Mouse (Mus musculus) heart, embryonic 10.5 days (tissue): ENCODE measurements around the gene Pou3f1. TPM values are rescaled to one million over a fixed set of nuclear protein-coding genes. Genes with fewer than 3 reads are reported as not detected.
A peak's percentile ranks its signal among the peaks of the same experiment; 100 is the strongest.

ENCODE experiments used
- DNase-seq: peaks from one replicate; pipeline ENCODE4 v3.0.0-alpha.2; 2017; ENCODE audit warnings: low spot score
- H3K27ac ChIP-seq: fragments of 300-500 bp; sonication (generic); 2 replicates; pipeline ENCODE4 v1.5.1; 2016; ENCODE audit warnings: mild to moderate bottlenecking
- H3K27me3 ChIP-seq: fragments of 300-500 bp; sonication (generic); 2 replicates; pipeline ENCODE4 v1.6.1; 2016; ENCODE audit warnings: mild to moderate bottlenecking; ENCODE audit not compliant: poor library complexity, insufficient read depth, severe bottlenecking
- H3K36me3 ChIP-seq: fragments of 300-500 bp; sonication (generic); 2 replicates; pipeline ENCODE4 v1.6.1; 2016; ENCODE audit warnings: mild to moderate bottlenecking, moderate library complexity
- H3K4me1 ChIP-seq: fragments of 300-500 bp; sonication (generic); 2 replicates; pipeline ENCODE4 v1.6.1; 2016; ENCODE audit warnings: mild to moderate bottlenecking
- H3K4me3 ChIP-seq: fragments of 300-500 bp; sonication (generic); 2 replicates; pipeline ENCODE4 v1.5.1; 2016; ENCODE audit warnings: mild to moderate bottlenecking, moderate library complexity
- H3K9me3 ChIP-seq: fragments of 300-500 bp; sonication (generic); 2 replicates; pipeline ENCODE4 v1.6.1; 2016; ENCODE audit warnings: mild to moderate bottlenecking, moderate library complexity
- WGBS: fragments of 180-500 bp; shearing (Covaris S2); methylation state at CpG from one replicate; pipeline ENCODE4 v1.1.7; 2016; 5-methylcytosine and 5-hydroxymethylcytosine counted together
- polyA plus RNA-seq: library from polyadenylated mRNA; unstranded; fragments of >200 nt; fragmentation: Nextera tagmentation; extraction: Ambion mirVana; gene quantifications from 2 replicates; pipeline ENCODE4 v1.2.1, GENCODE M21; 2016

Pou3f1 gene
- polyA plus RNA-seq, result 0.10 and 0.35 TPM in 2 replicates

DNA sequence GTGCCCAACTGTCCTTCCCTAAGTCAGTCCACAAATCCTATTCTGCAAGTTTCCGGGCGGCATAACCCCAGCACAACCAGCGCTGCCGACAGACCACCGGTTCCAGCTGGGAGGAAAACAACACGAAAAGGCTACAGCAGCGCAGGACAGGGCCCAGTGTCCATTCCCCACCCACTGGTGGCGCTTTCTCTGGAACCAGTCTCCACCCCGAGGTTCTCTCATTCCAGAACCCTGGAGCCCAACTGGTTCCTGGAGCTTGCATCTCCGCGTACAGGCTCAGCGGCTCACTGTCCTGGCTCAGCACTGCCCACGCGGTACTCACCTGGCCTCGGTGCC, at the start of gene Pou3f1:
Pou3f1 (plus strand) TSS at position 290 of the 336 bp plus-strand sequence.
- no peak for DNase-seq
- Histone ChIP-seq H3K27me3 (peaks cover 84% of the 10 kb centered on the region), H3K4me1 (peaks cover 52% of the 10 kb centered on the region), H3K9me3 (no peaks in the 10 kb centered on the region), H3K27ac (peak within 1 kb of the TSS; percentile 70), H3K36me3 (no peaks in the 10 kb centered on the region), H3K4me3 (peak within 1 kb of the TSS; percentile 83)
- 1% methylated on average over 15 of the region's 15 CpGs for WGBS

DNA sequence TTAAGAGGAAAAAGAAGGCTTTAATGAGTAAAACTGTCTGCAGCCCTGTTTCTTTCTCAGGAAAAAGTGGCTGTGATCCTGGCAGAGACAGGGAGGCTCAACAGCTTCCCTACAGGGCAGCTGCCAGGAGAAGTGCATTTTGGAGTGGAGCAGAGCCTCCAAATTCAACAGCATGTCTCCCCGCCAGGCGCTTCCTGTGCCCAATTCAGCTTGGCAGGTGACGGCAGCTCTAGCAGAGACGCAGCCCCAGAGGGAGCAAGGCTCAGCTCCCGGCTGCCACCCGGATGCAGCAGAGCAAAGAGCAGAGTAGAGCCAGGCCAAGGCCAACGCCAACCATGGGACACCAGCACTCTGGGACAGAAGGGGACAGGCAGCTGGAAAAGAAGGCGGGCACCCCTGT, 49.4 kb upstream of the Pou3f1 start:
- H3K27me3 ChIP-seq, result peaks cover 55% of the 10 kb centered on the region
- H3K4me1 ChIP-seq, result peaks cover 23% of the 10 kb centered on the region
- no peaks in the 10 kb centered on the region for H3K9me3 ChIP-seq
- DNase-seq, result no peak
- WGBS, result 50% methylated on average over 8 of the region's 8 CpGs
- no peak overlapping the region for H3K4me3 ChIP-seq
- H3K27ac ChIP-seq, result peak overlapping the region; percentile 73
- no peaks in the 10 kb centered on the region for H3K36me3 ChIP-seq

DNA sequence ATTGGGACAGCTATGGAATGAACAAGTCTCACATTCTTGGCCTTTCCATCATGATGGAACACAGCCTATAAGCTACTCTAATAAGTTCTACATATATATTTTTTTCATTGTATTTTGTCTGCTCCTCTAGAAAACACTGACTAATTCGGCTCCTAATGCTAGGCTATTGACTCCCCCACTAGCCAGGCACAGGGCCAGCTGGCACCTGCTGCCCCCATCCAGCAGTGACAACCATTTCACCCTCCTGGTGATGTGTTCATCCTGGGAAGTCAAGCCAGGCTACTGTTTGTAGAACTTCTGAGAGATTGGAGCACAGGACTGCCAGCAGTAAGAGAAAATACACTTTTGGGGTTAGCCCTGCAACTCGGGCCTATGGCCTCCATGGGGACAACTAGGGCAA, 46.5 kb upstream of the Pou3f1 start:
- no peak overlapping the region for H3K4me3 ChIP-seq
- peaks cover 41% of the 10 kb centered on the region for H3K27me3 ChIP-seq
- H3K27ac ChIP-seq, result no peak overlapping the region
- H3K9me3 ChIP-seq, result no peaks in the 10 kb centered on the region
- H3K36me3 ChIP-seq, result no peaks in the 10 kb centered on the region
- WGBS, result 64% methylated on average over 2 of the region's 2 CpGs
- peaks cover 33% of the 10 kb centered on the region for H3K4me1 ChIP-seq
- no peak for DNase-seq

DNA sequence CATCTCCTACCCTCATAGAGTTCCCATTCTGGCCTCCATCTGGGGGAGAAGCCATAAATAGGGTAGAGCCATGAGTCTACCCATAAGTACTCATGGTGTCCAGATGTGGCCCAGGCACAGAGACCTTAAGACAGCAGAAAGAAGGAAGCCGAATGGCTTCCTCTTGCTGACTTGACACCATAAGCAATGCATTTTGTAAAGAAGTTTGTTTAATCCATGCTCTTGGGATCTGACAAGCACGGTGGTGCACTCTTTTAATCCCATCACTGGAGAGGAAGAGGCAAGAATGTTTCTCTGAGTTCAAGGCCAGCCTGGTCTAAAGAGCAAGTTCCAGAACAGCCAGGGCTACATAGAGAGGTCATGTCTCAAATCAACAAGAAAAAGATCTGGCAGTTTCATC, 45.9 kb upstream of the Pou3f1 start, which contains the start of gene 3100002H09Rik:
3100002H09Rik (minus strand) TSS at position 101 of the 400 bp plus-strand sequence.
- peaks cover 27% of the 10 kb centered on the region for H3K4me1 ChIP-seq
- no peaks in the 10 kb centered on the region for H3K36me3 ChIP-seq
- no peak within 1 kb of the TSS for H3K4me3 ChIP-seq
- no peak for DNase-seq
- 84% methylated on average over 2 of the region's 2 CpGs for WGBS
- no peak within 1 kb of the TSS for H3K27ac ChIP-seq
- no peaks in the 10 kb centered on the region for H3K9me3 ChIP-seq
- peaks cover 35% of the 10 kb centered on the region for H3K27me3 ChIP-seq

DNA sequence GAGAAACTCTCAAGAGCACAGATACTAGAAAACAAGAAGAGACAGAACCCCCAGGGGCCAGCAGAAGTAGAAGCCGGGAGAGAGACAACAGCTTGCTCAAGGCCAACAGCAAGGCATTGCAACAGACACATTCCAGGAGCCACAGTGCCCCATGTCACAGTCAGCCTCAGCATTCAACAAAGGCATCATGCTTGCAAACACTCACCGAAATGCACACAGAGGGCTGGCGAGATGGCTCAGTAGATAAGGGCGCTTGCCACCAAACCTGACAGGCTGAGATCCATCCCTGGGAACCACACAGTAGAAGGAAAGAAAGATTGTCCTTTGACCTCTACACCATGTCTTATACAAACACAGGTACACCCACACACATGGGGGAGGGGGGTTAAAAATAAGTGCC, 44.8 kb upstream of the Pou3f1 start:
- no peak for DNase-seq
- no peaks in the 10 kb centered on the region for H3K36me3 ChIP-seq
- peaks cover 27% of the 10 kb centered on the region for H3K4me1 ChIP-seq
- peaks cover 32% of the 10 kb centered on the region for H3K27me3 ChIP-seq
- no peak overlapping the region for H3K4me3 ChIP-seq
- H3K27ac ChIP-seq, result no peak overlapping the region
- WGBS, result 51% methylated on average over 4 of the region's 4 CpGs
- no peaks in the 10 kb centered on the region for H3K9me3 ChIP-seq

DNA sequence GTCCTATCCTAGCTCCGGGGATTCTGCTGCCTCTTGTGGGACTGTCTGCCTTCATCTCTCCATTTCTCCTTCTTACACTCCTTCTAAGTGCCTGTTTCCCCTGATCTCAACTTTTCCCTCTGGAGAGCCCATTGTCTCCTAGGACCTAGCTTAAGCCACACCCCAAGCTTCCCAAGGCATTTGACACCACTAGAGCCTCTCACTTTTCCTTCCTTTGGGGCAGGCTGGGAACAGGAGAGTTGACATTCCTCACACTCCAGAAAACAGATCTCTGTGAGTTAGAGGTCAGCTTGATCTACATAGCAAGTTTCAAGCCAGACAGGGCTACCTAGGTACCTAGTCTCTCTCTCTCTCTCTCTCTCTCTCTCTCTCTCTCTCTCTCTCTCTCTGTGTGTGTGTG, 42.4 kb upstream of the Pou3f1 start:
- Histone ChIP-seq H3K9me3 (no peaks in the 10 kb centered on the region), H3K4me1 (peaks cover 28% of the 10 kb centered on the region), H3K36me3 (no peaks in the 10 kb centered on the region), H3K4me3 (no peak overlapping the region), H3K27ac (no peak overlapping the region), H3K27me3 (peaks cover 34% of the 10 kb centered on the region)
- WGBS, result no CpG with 5 or more reads among the region's 1 CpGs
- DNase-seq, result no peak

DNA sequence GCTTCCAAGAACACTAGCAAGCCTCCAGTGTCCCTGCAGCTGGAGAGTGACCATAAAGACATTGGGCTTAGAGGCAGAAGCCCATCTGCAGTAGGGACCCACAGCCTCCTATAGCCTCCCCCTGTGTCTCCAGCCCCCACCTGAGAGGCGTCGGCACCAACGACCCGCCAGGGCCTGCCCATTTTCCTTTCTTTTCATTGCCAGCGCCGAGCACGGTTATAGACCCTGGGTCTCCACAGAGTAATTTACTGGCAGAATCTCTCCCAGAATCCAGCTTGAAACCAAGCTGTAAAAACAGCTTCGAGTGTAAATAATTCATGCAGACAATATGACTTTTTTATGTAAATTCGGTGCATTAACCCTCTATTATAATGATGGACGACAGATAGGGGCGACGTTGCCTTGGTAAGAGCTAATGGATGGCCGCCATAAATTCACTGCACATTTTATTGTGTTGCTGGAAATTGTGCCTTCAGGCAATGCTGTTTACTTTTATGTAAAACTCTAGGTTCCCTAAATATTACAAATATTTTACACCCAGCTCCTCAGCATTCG, 41.1 kb upstream of the Pou3f1 start:
- DNase-seq, result no peak
- H3K9me3 ChIP-seq, result no peaks in the 10 kb centered on the region
- H3K4me1 ChIP-seq, result peaks cover 28% of the 10 kb centered on the region
- no peak overlapping the region for H3K27ac ChIP-seq
- no peaks in the 10 kb centered on the region for H3K36me3 ChIP-seq
- peaks cover 44% of the 10 kb centered on the region for H3K27me3 ChIP-seq
- 55% methylated on average over 14 of the region's 14 CpGs for WGBS
- H3K4me3 ChIP-seq, result no peak overlapping the region

DNA sequence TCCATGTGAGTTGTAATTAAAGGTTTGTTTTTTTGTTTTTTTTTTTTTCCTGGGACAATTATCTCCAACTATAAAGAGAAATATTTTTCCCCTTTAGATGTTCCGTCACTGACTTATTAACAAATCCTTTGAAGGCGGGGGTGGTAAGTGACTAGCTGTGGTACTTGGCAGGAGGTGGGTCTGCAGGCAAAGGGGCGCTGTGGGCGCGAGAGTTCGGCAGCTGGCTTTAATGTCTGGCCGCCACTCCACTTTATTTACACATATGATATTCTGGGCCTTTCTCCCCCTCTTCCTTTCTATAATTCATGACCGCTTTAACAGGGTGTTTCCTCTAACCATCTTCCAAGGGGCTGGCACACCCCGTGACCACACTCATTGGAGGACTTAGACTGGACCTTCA, 40.6 kb upstream of the Pou3f1 start:
- Histone ChIP-seq H3K9me3 (no peaks in the 10 kb centered on the region), H3K27me3 (peaks cover 44% of the 10 kb centered on the region), H3K4me3 (no peak overlapping the region), H3K27ac (no peak overlapping the region), H3K4me1 (peaks cover 28% of the 10 kb centered on the region), H3K36me3 (no peaks in the 10 kb centered on the region)
- WGBS, result 68% methylated on average over 9 of the region's 9 CpGs
- DNase-seq, result no peak

DNA sequence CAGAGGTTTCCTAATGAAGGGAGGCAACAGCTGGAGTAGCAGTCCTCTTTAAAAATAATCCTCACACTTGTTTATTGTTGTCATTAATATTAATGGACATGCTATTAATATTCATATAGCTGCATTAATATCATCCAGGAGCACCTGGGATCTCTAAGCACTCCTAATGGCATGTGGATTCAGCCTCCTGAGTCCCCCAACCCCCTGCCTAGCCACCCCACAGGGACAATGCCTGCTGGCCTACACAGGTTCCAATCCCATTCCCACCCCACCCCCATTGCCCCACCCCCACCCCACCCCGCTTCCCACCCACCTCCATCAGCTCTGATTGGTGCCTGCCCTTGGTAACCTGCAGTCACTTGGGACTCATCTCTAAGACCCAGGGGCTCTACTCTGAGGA, 40.0 kb upstream of the Pou3f1 start:
- peaks cover 27% of the 10 kb centered on the region for H3K4me1 ChIP-seq
- no peaks in the 10 kb centered on the region for H3K9me3 ChIP-seq
- H3K27me3 ChIP-seq, result peaks cover 44% of the 10 kb centered on the region
- no peak for DNase-seq
- no peak overlapping the region for H3K4me3 ChIP-seq
- WGBS, result 44% methylated on average over 1 of the region's 1 CpGs
- no peak overlapping the region for H3K27ac ChIP-seq
- no peaks in the 10 kb centered on the region for H3K36me3 ChIP-seq

DNA sequence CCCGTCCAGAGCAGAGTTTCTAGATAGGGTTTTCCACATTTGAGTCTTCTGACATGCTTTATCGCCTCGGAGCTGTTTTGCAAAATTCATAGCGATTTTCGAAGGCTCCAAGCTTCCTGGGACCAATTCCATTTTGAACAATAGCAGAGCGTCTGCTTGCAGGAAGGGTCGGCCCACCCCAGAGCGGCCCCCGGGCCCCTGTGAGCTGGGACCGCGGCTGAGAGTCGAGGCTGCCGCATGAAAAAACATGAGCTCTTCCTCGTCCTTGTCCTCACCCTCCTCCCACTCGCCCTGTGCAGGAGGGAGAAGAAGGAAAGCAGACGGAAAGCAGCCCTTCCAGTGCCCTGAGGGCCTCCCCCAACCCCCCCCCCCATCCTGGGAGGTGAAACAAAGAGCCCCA, 38.0 kb upstream of the Pou3f1 start:
- Histone ChIP-seq H3K9me3 (no peaks in the 10 kb centered on the region), H3K27me3 (peaks cover 40% of the 10 kb centered on the region), H3K27ac (peak overlapping the region; percentile 29; the same call in 1 of the 2 replicates), H3K4me1 (peaks cover 19% of the 10 kb centered on the region), H3K36me3 (no peaks in the 10 kb centered on the region), H3K4me3 (peak overlapping the region; percentile 6)
- 7% methylated on average over 16 of the region's 16 CpGs for whole genome bisulfite sequencing
- no peak for DNase-seq

DNA sequence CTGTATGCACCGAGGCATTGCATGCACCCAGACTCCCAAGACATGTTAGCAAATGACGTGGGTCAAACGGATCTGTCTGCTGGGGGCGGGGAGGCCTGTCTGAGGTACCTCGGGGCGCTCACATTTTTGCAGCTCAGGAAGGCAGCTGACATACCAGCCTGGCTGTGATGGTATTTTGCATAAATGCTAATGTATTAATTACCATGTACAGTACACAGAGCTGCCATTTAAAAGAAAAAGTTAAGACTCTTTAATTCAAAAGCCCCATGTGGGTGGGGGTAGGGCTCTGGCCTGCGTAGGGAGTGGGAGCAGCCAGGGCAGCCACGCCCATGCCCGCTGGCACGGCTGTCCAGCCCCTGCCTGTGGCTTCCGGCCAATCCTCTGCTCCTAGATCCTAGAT, 35.2 kb upstream of the Pou3f1 start:
- no peaks in the 10 kb centered on the region for H3K36me3 ChIP-seq
- no peaks in the 10 kb centered on the region for H3K9me3 ChIP-seq
- H3K27me3 ChIP-seq, result peaks cover 53% of the 10 kb centered on the region
- H3K27ac ChIP-seq, result no peak overlapping the region
- H3K4me1 ChIP-seq, result peaks cover 16% of the 10 kb centered on the region
- no peak for DNase-seq
- no peak overlapping the region for H3K4me3 ChIP-seq
- 68% methylated on average over 11 of the region's 11 CpGs for WGBS

DNA sequence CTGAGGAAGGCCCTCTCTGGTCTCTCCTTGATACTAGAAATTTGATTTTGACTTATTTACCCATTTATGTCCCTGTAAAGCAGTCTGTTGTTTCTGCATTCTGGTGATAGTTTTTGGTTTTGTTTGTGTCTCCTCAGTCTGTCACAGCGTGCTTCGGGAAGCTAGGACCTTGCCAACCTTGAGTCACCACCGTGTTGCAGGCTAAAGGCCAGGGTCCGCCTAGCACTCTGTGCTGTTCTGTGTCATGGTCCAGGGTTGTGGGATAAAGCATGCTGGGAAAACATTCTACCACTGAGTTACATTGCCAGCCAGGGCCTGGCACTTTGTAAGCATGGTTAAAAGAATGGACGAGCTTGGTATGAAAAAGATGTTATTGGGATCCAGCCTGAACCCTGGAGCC, 34.0 kb upstream of the Pou3f1 start:
- no peak for DNase-seq

DNA sequence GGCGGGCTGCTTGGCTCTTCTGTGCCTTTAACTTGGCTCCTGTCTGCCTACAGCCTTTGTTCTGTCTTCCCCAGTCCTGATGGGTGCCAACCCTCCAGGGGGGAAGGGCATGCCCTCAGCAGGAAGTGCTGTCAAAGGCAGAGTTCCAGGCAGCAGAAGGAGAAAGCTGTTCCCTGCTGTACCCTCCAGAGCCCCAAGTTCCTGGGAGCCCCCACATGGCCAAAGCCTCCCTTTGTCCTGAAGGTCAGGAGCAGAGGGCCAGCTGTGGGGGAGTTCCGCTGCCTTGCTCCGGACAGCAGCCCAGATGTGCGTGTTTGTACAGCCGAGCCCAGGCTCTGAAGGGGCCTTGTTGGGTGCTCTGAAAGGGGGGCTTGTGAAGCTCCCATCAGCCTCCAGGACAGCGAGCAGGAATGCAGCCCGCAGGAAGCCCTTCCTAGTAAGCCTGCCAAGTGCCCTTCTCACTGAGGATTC, 32.5 kb upstream of the Pou3f1 start:
- peaks cover 10% of the 10 kb centered on the region for H3K4me1 ChIP-seq
- WGBS, result 29% methylated on average over 7 of the region's 7 CpGs
- peaks cover 39% of the 10 kb centered on the region for H3K27me3 ChIP-seq
- H3K36me3 ChIP-seq, result no peaks in the 10 kb centered on the region
- peak overlapping the region; percentile 42; the same call in 1 of the 2 replicates for H3K27ac ChIP-seq
- no peak for DNase-seq
- no peaks in the 10 kb centered on the region for H3K9me3 ChIP-seq
- H3K4me3 ChIP-seq, result no peak overlapping the region

More for the DNA sequence above, 34.0 kb upstream of the Pou3f1 start:
- Histone ChIP-seq H3K4me3 (no peak overlapping the region), H3K27ac (no peak overlapping the region), H3K9me3 (no peaks in the 10 kb centered on the region), H3K4me1 (peaks cover 16% of the 10 kb centered on the region), H3K27me3 (peaks cover 45% of the 10 kb centered on the region), H3K36me3 (no peaks in the 10 kb centered on the region)
- WGBS, result 84% methylated on average over 5 of the region's 5 CpGs

DNA sequence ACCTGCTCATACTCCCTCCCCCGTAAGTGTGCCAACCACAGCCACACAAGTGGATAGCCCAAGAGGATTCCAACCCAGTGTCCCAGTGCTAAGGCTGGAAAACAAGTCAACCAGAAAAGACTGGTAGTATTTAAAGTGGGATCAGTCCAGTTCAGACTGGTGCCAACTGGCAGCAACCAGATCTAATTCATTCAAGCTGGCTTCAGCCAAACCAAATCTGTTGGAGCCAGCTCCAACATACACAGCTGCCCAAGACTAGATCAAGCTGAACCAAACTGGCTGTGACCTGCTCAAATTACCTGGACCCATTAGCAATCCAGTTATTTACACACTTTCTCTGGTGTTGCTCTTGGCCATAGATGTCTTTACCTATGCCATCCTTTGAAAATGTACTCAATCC, 29.8 kb upstream of the Pou3f1 start:
- Histone ChIP-seq H3K9me3 (no peaks in the 10 kb centered on the region), H3K4me1 (peaks cover 10% of the 10 kb centered on the region), H3K36me3 (no peaks in the 10 kb centered on the region), H3K27ac (no peak overlapping the region), H3K4me3 (no peak overlapping the region), H3K27me3 (peaks cover 29% of the 10 kb centered on the region)
- no peak for DNase-seq
- WGBS, result 76% methylated on average over 1 of the region's 1 CpGs
